Mouse (Mus musculus): ENCODE data around the gene Extl1.

- TF ChIP-seq CTCF (IDR thresholded peaks at IDR 0.05; ENCODE audit: low read depth, low read length) (no peak), GATA1 (IDR thresholded peaks at IDR 0.05; ENCODE audit: borderline replicate concordance, low read length) (no peak), GATA2 (IDR thresholded peaks at IDR 0.05; ENCODE audit: borderline replicate concordance, low read depth, low read length) (no peak), TAL1 (conservative IDR thresholded peaks at IDR 0.05; ENCODE audit: low read depth, low read length) (no peak)
Observed at GRCm38 (mm10) chr4:134310106-134310505, 73.5 kb downstream of the Extl1 start.
